ENCODE assay signal across 9 mouse cellular contexts in the genomic region with DNA sequence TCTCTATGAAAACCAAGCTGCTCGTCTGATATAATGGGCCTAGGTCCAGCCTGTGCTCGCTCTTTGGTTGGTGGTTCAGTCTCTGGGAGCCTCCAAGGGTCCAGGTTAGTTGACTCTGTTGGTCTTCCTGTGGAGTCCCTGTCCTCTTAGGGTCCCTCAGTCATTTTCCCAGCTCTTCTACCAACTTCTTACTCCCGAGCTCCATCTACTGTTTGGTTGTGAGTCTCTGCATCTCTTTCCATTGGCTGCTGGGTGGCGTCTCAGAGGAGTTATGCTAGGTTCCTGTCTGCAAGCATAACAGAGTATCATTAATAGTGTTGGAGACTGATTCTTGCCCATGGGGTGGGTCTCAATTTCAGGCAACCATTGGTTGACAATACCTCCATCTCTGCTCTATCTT. TPM values are rescaled to one million over a fixed set of nuclear protein-coding genes. Genes with fewer than 3 reads are reported as not detected.
DNase-seq lines count a peak whose midpoint lies in the region.
"Had no signal": no experiment of that assay in that cellular context is flagged by ENCODE, and none has a peak within 500 bp of the region (broad histone marks: within the 10 kb centered on the region; RNA-seq: fewer than 3 reads in every experiment).

No protein-coding gene starts in this region.

- DNase-seq in heart, postnatal 10 days, result peak; percentile 31 to 54
- DNase-seq in heart, embryonic 10.5 days (ENCODE audit: low spot score), result no peak
- DNase-seq in right cerebral cortex, adult 2 months (ENCODE audit: low spot score in 2 of 2), result peak; percentile 52 to 66
- no peak for DNase-seq in right cerebral cortex, postnatal 36 days (ENCODE audit: low spot score in 2 of 2)
- DNase-seq in embryo, embryonic 11 days, result peak; percentile 65
- peak; percentile 41 for DNase-seq in mesoderm, embryonic 11.5 days (ENCODE audit: low read depth, low spot score)
- no peak for DNase-seq in urinary bladder, postnatal 25 days (ENCODE audit: low spot score)
- no peak for DNase-seq in frontal cortex, postnatal 10 days (ENCODE audit: low spot score in 2 of 2)

- H3K4me1 ChIP-seq in heart, embryonic 10.5 days, result no peaks in the 10 kb centered on the region

- H3K4me3 ChIP-seq in heart, embryonic 10.5 days, result no peak overlapping the region
- H3K4me3 ChIP-seq: myocyte had no signal

- H3K36me3 ChIP-seq in heart, embryonic 10.5 days, result no peaks in the 10 kb centered on the region

- H3K27me3 ChIP-seq in heart, embryonic 10.5 days (ENCODE audit: insufficient read depth, poor library complexity, severe bottlenecking), result peaks cover 24% of the 10 kb centered on the region; the same call in 1 of the 2 replicates

- 19% methylated on average over 4 of the region's 4 CpGs for WGBS in heart, embryonic 10.5 days

- intact Hi-C loops in heart, postnatal 10 days (cut with DNase I), result loop anchor here (1.0 to 5.0 kb wide), 4 partner anchors 72 to 440 kb away; no protein-coding TSS in a partner anchor

- no peaks in the 10 kb centered on the region for H3K9me3 ChIP-seq in heart, embryonic 10.5 days

- H3K27ac ChIP-seq in heart, embryonic 10.5 days, result no peak overlapping the region

RNA-seq across cellular contexts. Expression of gene Topaz1, which starts 60.0 kb away (rescaled TPM):
- not detected for total RNA-seq in heart, postnatal 10 days (2021)
- polyA plus RNA-seq in heart, embryonic 10.5 days (2016; fragmentation: Nextera tagmentation; extraction: Ambion mirVana), result 0.10 and 0.18 TPM in 2 replicates
- polyA plus RNA-seq: myocyte had no signal

Comparison
In these comparisons a context has a peak if more than half of its experiments do, and no peak if none do; other contexts are left out.
1. DNase-seq: peak in heart, postnatal 10 days (2 of 2), right cerebral cortex, adult 2 months (2 of 2), embryo, embryonic 11 days (single experiment) and mesoderm, embryonic 11.5 days (single experiment); none in heart, embryonic 10.5 days (single experiment), right cerebral cortex, postnatal 36 days (0 of 2), urinary bladder, postnatal 25 days (single experiment) and frontal cortex, postnatal 10 days (0 of 2).